Mouse (Mus musculus) liver, postnatal 0 days (tissue): ENCODE measurements around the gene Cdk14.

Experiments used
- CTCF ChIP-seq: sonication (generic); IDR thresholded peaks from 2 replicates; pipeline ENCODE4 v1.5.1; 2016; ENCODE audit warnings: antibody characterized with exemption, low read depth
- EP300 ChIP-seq: IDR thresholded peaks from 2 replicates; pipeline ENCODE4 v1.6.1; 2016; ENCODE audit warnings: antibody characterized with exemption, low read depth, mild to moderate bottlenecking

DNA sequence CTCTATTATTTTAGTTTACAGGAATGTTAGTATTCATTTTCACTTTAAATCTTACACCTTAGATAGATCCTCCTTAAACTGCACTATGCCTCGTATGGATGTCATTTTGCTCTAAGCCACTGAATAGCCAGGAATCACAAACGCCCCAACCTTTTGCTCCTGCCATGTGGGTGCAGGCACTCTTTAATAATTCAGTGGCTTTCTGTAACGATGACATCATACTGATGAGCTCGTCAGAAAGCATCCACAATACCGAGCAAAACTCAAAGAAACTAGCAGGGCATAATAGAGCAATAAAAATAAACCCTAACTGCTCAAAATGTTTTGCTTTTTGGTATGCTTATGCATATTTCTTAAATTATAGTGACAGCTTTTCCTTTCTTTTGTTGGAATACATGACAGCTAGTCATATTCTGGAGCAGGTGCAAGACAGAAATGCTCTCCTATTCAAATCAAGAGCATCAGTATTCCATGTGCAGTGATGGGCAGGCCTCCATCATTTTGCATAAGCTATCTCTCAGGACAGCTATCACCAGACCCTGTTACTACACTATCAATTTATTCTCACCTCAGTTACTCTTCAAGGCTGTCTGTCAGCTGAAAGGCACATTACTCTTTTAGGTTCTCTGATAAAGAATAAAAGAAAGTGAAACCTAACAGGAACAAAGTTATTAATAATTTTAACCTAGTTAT lies 11.8 kb upstream of the Cdk14 start:
- TF ChIP-seq CTCF (no peak), EP300 (no peak)
